Mouse (Mus musculus) right cerebral cortex, adult 18-20 months (tissue): ENCODE measurements around the gene Sft2d1.

ENCODE experiments used
- DNase-seq: peaks from one replicate; pipeline ENCODE4 v3.0.0; 2022; ENCODE audit warnings: mixed read lengths

The Sft2d1 gene

GRCm38 (mm10) chr17:8310838-8311614 is at the start of gene Sft2d1:
Gene Sft2d1, plus strand, starts transcription at chr17:8311102.
- DNase-seq: peak; percentile 98

DNA sequence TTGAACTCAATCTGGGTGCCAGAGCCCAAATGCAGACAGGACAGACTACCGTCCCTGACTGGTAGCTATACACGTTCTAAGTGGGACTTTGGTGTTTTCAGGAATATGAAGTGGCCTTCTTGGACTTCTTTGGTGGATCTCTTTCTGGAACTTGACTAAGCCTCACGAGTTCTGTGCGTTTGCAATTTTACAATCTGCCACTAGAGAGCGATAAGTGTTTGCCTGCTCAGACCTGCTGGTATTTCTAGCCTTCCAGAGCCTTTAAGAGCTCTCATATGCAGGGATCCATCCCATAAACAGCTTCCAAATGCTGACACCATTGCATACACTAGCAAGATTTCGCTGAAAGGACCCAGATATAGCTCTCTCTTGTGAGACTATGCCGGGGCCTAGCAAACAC is 46.3 kb upstream of the Sft2d1 start:
- DNase-seq: peak; percentile 72

- DNase-seq: no peak
These were observed 38.7 kb upstream of the Sft2d1 start for GRCm38 (mm10) chr17:8272054-8272749.

DNA sequence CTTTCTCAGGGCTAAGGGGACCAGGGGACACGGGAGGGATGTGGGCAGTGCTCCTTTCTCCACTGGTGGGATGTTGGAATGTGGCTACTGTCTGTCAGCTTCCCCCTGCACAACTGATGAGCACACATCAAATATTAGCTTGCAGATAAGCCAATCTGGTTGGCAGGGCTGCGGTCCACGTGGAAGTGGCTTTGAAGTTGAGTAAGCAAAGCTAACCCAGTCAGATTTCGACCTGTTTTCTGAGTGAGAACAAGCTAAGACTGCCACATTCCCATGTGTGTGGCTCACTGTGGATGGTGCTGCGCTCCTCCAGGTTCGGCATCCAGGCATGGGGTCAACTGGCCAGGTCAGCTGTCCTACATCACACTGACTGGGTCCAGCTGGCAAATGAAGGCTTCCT is 38.0 kb upstream of the Sft2d1 start:
- no peak for DNase-seq

GRCm38 (mm10) chr17:8276071-8276470 is 34.8 kb upstream of the Sft2d1 start:
- no peak for DNase-seq

GRCm38 (mm10) chr17:8276680-8277079 is 34.2 kb upstream of the Sft2d1 start:
- DNase-seq: no peak

DNA sequence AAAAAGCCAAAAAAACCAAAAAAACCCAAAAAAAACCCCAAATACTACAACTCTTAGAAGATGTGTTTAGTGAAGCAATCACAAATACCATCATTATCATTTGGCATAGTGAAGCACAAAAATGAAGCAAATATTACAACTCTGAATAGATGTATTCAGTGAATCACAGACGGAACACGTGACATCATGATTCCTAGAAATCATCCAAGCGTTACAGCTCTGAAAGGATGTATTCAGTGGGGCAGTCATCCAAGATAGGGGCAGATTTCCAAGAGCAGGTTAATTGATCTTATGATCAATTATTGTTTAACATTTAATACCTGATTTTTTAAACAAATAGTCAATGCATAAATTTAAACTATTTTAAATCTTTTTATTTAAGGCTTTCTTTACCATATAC is 33.6 kb upstream of the Sft2d1 start:
- DNase-seq: no peak

- DNase-seq: no peak
These were observed 32.5 kb upstream of the Sft2d1 start for GRCm38 (mm10) chr17:8278356-8278755.

GRCm38 (mm10) chr17:8282821-8283525 is 27.9 kb upstream of the Sft2d1 start, which contains the start of gene Mpc1:
Gene Mpc1, plus strand, starts transcription at chr17:8282904.
- DNase-seq: peak; percentile 93

- peak; percentile 97 for DNase-seq
These were observed 27.2 kb upstream of the Sft2d1 start for GRCm38 (mm10) chr17:8283526-8284253.

GRCm38 (mm10) chr17:8284254-8284661 is 26.6 kb upstream of the Sft2d1 start:
- peak; percentile 43 for DNase-seq

- no peak for DNase-seq
These were observed 25.8 kb upstream of the Sft2d1 start for GRCm38 (mm10) chr17:8285056-8285455.

GRCm38 (mm10) chr17:8286987-8287386 is 23.9 kb upstream of the Sft2d1 start:
- no peak for DNase-seq

GRCm38 (mm10) chr17:8289993-8290679 is 20.8 kb upstream of the Sft2d1 start:
- no peak for DNase-seq

- no peak for DNase-seq
These were observed 20.2 kb upstream of the Sft2d1 start for GRCm38 (mm10) chr17:8290736-8291135.

DNA sequence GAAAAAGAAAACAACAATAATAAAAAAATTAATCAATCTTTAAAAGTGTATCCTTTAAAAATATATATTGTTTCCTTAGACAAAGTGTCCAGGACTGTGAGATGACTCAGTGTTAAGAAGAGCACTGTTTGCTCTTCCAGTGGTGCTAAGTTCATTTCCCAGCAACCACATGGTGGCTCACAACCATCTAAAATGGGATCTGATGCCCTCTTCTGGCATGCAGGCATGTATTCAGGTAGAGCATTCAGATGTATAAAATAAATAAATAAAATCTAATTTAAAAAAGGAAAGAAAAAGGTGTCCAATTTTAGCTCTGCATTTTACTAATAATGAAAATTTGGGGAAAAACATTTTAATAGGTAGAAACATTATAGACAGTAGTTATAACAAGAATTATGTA is 15.1 kb upstream of the Sft2d1 start:
- DNase-seq: no peak

DNA sequence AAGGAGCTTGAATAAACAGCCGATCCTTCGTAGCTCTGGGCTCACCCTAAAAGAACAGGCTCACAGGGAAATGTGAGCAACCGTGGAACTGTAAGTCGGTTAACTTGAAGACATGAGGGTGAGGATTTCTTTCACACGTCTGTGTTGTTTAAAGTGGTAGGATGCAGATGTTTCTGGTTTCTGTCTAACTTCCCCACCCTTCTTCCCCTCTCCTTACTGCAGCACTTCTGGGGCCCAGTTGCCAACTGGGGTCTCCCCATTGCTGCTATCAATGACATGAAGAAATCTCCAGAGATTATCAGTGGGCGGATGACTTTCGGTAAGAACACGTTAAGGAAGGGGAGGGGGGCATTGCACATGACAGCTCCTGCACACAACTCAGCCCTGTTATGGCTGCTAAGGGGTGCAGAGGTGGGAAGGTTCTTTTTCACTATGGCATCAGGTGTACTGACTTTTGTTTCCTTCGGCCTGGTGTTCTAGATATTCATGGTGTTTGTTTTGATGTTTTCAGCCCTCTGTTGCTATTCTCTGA is 14.5 kb upstream of the Sft2d1 start:
- no peak for DNase-seq

- no peak for DNase-seq
These were observed 13.2 kb upstream of the Sft2d1 start for GRCm38 (mm10) chr17:8297746-8298145.

DNA sequence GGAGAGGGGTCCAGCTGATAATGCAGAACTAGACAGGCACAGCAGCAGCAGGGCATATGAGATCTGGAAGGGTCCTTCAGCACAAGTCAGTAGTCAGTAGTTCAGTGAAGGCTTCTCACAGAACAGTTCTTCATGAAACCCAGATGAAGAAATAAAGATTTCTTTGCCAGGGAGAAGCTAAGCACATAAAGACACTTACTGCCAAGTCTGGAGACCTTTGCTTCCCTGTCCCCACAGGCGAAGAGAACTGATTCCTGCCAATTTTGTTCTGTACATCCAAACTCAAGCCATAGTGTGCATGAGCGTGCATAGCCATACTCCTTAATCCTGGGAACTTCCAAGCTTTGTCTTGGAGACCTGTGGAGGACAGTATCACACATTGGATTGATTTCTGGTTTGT is 12.6 kb upstream of the Sft2d1 start:
- DNase-seq: no peak

GRCm38 (mm10) chr17:8299524-8299923 is 11.4 kb upstream of the Sft2d1 start:
- no peak for DNase-seq

GRCm38 (mm10) chr17:8301515-8301914 is 9.4 kb upstream of the Sft2d1 start:
- no peak for DNase-seq
